Mouse (Mus musculus) cerebellum, adult (tissue): Measurements from ENCODE around the gene Kif15.

Experiments used
- ATAC-seq: cut with Nextera tagmentation; 2 replicates; pipeline ENCODE4 v1.9.2; 2017; ENCODE audit warnings: mild to moderate bottlenecking, moderate library complexity, mixed read lengths; ENCODE audit not compliant: insufficient number of reproducible peaks, low FRiP score, low TSS enrichment

Gene Kif15

GRCm38 (mm10) chr9:122950643-122951475 is at the start of gene Kif15, which contains the start of gene 1110059G10Rik:
Kif15 (plus strand) TSS chr9:122951046.
1110059G10Rik (minus strand) TSS chr9:122951000.
- ATAC-seq, result peak; percentile 92

- ATAC-seq, result no peak
These were observed 49.8 kb upstream of the Kif15 start for GRCm38 (mm10) chr9:122901047-122901446.

GRCm38 (mm10) chr9:122902717-122903535 is 47.9 kb upstream of the Kif15 start:
- peak; percentile 96 for ATAC-seq

GRCm38 (mm10) chr9:122922436-122922835 is 28.4 kb upstream of the Kif15 start:
- no peak for ATAC-seq

GRCm38 (mm10) chr9:122922936-122923381 is 27.9 kb upstream of the Kif15 start, which contains the start of gene Zfp105:
Zfp105 (plus strand) TSS chr9:122923072.
- peak; percentile 79 for ATAC-seq

- no peak for ATAC-seq
These were observed 21.9 kb upstream of the Kif15 start for GRCm38 (mm10) chr9:122928915-122929314.

- no peak for ATAC-seq
These were observed 47.8 kb downstream of the Kif15 start for GRCm38 (mm10) chr9:122998406-122999192.

- ATAC-seq, result no peak
These were observed 48.3 kb downstream of the Kif15 start for GRCm38 (mm10) chr9:122999193-122999586.

- no peak for ATAC-seq
These were observed 53.9 kb downstream of the Kif15 start for GRCm38 (mm10) chr9:123004718-123005117.

- no peak for ATAC-seq
These were observed 55.2 kb downstream of the Kif15 start for GRCm38 (mm10) chr9:123006071-123006470.

- ATAC-seq, result peak; percentile 85
These were observed 70.3 kb downstream of the Kif15 start, which contains the start of gene Tmem42 for GRCm38 (mm10) chr9:123020995-123021631. Tmem42 (plus strand) TSS chr9:123021326.

- peak; percentile 39; the same call in 1 of the 2 replicates for ATAC-seq
These were observed 71.0 kb downstream of the Kif15 start for GRCm38 (mm10) chr9:123021636-123022379.

- no peak for ATAC-seq
These were observed 73.4 kb downstream of the Kif15 start for GRCm38 (mm10) chr9:123024201-123024600.

- no peak for ATAC-seq
These were observed 80.8 kb downstream of the Kif15 start for GRCm38 (mm10) chr9:123031496-123032246.

- ATAC-seq, result no peak
These were observed 83.6 kb downstream of the Kif15 start, which contains the start of gene Tgm4 for GRCm38 (mm10) chr9:123034426-123034825. Tgm4 (plus strand) TSS chr9:123034726.

GRCm38 (mm10) chr9:123047665-123048064 is 96.8 kb downstream of the Kif15 start:
- ATAC-seq, result no peak

- no peak for ATAC-seq
These were observed 108.0 kb downstream of the Kif15 start for GRCm38 (mm10) chr9:123058724-123059292.

- ATAC-seq, result no peak
These were observed 109.3 kb downstream of the Kif15 start for GRCm38 (mm10) chr9:123060172-123060571.
